Mouse (Mus musculus): Measurements from ENCODE around the gene Gm28635.
"Not testable (repeated sequence)": the region's sequence is repeated elsewhere in the genome, so short reads cannot be mapped to it uniquely, and the experiment has no call there.

Gm28635 gene

GRCm38 (mm10) chr2:84688080-84688844, 10.4 kb upstream of the Gm28635 start:
- DNase-seq (ENCODE audit: low spot score): no peak

- no peak for DNase-seq (ENCODE audit: low spot score)
Observed at GRCm38 (mm10) chr2:84682605-84683183, 4.9 kb upstream of the Gm28635 start.

- no peak for DNase-seq (ENCODE audit: low spot score)
Observed at GRCm38 (mm10) chr2:84679016-84679415, 1.2 kb upstream of the Gm28635 start, which contains the start of gene Tmx2. TSS of gene Tmx2 (minus strand) at chr2:84679140.

- peak; percentile 30 for DNase-seq (ENCODE audit: low spot score)
Observed at GRCm38 (mm10) chr2:84677270-84677967, 422 bp downstream of the Gm28635 start.

GRCm38 (mm10) chr2:84671535-84671934, 6.3 kb downstream of the Gm28635 start:
- not testable (repeated sequence) for DNase-seq (ENCODE audit: low spot score)

DNA sequence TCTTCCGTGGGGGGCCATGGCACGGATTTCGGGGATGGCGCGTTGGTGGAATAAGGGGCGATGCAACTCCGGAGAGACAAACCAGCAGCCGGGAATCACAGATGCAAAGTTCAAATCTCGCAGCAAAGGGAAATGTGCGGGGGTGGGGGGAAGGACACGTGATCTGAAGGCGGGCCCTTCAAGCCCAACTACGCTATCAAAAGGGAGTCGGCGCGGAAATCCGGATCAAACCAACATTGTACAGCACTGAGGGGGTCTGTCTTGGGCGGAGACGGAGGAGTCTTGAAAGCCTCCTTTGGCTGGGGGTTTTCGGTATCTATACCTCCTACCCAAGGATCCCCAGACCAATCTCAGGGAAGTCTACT, 7.3 kb downstream of the Gm28635 start, which contains the start of gene Selenoh:
TSS of gene Selenoh (minus strand) at position 202 of the 365 bp plus-strand sequence.
- DNase-seq (ENCODE audit: low spot score): peak; percentile 61

DNA sequence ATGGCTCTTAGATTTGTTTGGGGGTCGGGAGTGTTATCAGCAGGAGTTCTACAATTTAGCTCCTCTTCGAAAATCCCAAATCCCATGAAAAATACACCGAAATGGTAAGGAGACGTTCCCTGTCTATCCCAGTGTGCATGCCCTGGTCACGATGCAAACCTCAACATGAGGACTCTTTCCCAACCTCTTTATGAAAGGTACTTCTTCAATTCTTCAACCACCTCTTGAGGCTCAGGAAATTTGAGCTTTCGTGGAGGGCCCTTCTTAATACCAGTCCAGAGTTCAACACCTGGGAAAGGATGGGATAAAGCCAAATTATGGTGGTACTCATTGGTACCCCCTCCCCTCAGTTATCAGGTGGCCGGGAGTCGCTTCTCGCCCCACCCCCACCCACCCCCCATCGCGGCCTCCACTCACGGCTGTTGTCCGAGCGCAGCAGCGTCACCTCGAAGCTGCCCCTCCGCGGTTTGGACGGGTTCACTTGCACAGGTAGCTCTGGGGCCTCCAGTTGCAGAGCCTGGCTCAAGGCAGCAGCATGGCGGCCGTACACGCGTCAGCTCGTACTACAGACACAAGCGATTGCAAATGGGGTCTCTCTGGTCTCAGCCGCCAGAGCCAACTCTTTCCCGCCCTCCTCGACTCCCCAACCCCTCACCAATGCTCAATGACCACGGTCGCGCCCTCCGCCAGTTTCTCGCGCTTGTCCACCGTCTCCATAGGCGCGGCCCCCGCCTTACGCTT, 7.8 kb downstream of the Gm28635 start:
- no peak for DNase-seq (ENCODE audit: low spot score)

- DNase-seq (ENCODE audit: low spot score): no peak
Observed at GRCm38 (mm10) chr2:84666081-84666480, 11.8 kb downstream of the Gm28635 start.

- no peak for DNase-seq (ENCODE audit: low spot score)
Observed at GRCm38 (mm10) chr2:84662866-84663265, 15.0 kb downstream of the Gm28635 start.

GRCm38 (mm10) chr2:84660253-84660652, 17.6 kb downstream of the Gm28635 start:
- DNase-seq (ENCODE audit: low spot score): peak; percentile 48

DNA sequence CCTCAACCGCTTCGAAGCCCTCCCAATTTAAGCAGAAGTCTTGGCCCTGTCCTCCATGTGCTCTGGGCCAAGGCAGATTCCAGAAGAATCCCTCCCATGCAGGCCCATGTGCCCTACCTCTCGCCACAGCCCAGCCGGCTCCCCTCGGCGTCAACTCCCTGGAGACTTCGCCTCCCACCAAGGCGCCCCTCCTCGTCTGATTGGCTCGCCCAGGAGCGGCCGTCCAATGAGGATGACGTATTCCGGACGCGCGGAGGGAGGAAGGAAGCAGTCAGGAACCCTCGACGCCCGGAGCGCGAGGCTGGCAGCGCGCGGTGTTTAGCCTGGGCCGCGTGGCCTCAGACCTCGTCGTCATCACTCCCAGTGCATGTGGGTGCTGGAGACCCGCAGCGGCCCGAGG, 19.0 kb downstream of the Gm28635 start, which contains the start of gene Btbd18:
TSS of gene Btbd18 (plus strand) at position 274 of the 400 bp plus-strand sequence.
- DNase-seq (ENCODE audit: low spot score): no peak

DNA sequence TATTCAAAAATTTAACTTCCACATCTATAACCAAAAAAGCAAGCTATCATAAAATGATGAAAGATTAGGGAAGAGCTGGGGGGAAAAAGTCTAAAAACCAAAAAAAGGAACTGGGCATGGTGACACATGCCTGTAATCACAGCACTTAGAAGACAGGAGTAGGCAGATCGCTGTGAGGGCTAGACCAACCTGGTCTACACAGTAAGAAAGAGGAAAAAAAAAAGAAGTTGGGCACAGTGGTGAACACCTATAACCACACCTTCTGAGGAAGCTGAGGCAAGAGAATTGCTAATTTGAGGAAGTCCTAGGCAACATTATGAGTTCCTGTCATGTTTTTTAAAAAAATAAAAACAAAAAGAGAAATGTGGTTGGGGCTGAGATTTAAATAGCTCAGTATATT, 22.0 kb downstream of the Gm28635 start:
- no peak for DNase-seq (ENCODE audit: low spot score)

DNA sequence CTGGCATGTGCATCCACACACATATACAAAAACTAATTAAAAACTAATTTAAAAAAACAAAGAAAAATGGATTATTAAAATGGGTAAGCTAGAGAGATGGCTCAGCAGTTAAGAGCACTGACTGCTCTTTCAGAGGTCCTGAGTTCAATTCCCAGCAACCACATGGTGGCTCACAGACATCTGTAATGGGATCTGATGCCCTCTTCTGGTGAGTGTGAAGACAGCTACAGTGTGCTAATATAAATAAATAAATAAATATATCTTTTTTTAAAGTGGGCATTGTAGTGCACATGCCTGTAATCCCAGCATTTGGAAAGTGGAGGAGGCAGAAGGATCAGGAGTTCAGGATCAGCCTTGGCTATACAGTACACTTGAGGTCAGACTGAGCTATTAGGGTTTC, 24.5 kb downstream of the Gm28635 start:
- no peak for DNase-seq (ENCODE audit: low spot score)

DNA sequence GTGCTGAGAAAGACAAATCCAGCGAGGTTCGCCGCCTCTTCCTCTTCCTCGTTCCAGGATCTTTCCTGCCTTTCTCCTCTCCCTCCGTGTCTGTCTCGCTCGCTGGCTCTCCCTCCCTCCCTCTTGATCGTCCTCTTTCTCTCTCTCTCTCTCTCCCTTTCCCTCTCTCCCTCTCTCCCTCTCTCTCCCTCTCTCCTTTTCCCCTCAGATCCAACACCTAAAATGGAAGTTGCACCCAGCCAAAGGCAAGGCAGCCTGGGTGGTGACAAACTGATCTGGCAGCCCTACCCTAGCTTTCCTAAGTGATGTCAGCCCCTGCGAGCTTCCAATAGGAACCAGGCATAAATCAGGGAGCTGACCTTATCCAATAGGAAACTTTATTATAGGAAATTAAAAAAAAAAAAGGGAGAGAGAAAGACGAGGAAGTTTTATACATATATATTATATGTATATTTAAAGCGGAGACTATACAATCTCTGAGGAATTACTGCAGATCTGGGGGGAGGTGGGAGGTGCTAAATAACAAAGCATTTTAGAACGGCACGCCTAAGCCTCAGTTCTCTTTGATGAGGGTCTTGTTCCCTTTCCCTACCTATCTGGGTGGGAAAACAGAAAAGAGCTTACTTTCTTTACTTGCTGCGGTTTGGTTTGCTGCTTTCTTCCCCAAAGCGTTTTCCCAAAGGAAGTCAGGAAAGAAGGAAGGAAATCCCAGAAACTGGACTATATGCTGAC, 27.2 kb downstream of the Gm28635 start, which contains the start of gene Ctnnd1:
TSS of gene Ctnnd1 (minus strand) at position 302 of the 732 bp plus-strand sequence.
- peak; percentile 73 for DNase-seq (ENCODE audit: low spot score)

GRCm38 (mm10) chr2:84649674-84650073, 28.2 kb downstream of the Gm28635 start:
- no peak for DNase-seq (ENCODE audit: low spot score)

DNA sequence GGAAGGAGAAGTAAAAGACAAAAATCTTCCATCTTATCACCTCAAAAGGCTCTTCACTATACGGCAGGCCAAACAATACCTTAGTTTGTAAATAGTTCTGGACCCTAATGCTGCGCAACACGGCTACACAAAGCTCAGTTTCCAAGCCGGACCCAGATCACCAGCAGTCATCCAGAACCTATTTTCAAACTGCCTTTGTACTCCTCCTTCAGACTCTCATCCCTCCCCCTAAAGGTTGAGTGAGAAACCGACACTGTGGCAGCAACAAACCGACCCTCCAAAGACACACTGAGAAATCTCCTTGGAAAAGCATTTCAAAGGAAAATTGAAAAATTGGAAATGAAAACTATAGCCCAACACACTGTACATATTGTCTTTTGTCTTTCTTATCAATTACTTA, 29.5 kb downstream of the Gm28635 start:
- no peak for DNase-seq (ENCODE audit: low spot score)

- DNase-seq (ENCODE audit: low spot score): no peak
Observed at GRCm38 (mm10) chr2:84647051-84647568, 30.7 kb downstream of the Gm28635 start.

DNA sequence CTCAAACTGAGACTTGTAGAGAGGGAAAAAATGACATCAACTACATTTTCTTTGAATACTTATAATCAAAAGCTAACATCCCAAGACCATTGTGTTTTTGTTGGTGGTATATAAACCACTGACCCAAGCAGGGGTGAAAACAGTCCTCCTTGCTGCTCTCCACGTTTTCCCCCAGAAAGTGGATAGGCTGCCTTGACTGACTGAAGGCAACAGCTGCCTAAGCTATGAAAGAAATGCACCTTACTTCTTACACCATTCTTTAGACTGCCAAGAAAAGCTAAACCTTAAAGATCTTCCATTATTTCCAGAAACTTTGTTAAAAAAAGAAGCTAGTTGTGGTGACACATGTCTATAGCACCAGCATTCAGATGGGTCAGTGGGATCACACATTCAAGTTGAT, 31.7 kb downstream of the Gm28635 start:
- no peak for DNase-seq (ENCODE audit: low spot score)

GRCm38 (mm10) chr2:84640833-84641232, 37.0 kb downstream of the Gm28635 start:
- no peak for DNase-seq (ENCODE audit: low spot score)

GRCm38 (mm10) chr2:84638428-84639220, 39.2 kb downstream of the Gm28635 start:
- no peak for DNase-seq (ENCODE audit: low spot score)
